Mouse (Mus musculus) intestine, embryonic 15.5 days (tissue): Measurements from ENCODE around the gene Hs2st1. TPM values are rescaled to one million over a fixed set of nuclear protein-coding genes. Genes with fewer than 3 reads are reported as not detected.

ENCODE experiments used
- ATAC-seq: fragments of 200-750 bp; cut with Nextera tagmentation; 2 replicates; pipeline ENCODE4 v1.8.0; 2017; ENCODE audit warnings: moderate TSS enrichment, moderate library complexity
- H3K27ac ChIP-seq: fragments of 300-500 bp; sonication (generic); 2 replicates; pipeline ENCODE4 v1.5.1; 2015; ENCODE audit warnings: mild to moderate bottlenecking, inconsistent platforms
- H3K27me3 ChIP-seq: fragments of 300-500 bp; sonication (generic); replicated peaks from 2 replicates; pipeline ENCODE4 v1.6.1; 2015; ENCODE audit warnings: inconsistent platforms
- H3K36me3 ChIP-seq: fragments of 300-500 bp; sonication (generic); 2 replicates; pipeline ENCODE4 v1.6.1; 2015; ENCODE audit warnings: inconsistent platforms
- H3K4me1 ChIP-seq: fragments of 300-500 bp; sonication (generic); replicated peaks from 2 replicates; pipeline ENCODE4 v1.6.1; 2015; ENCODE audit warnings: inconsistent platforms
- H3K4me2 ChIP-seq: fragments of 300-500 bp; sonication (generic); replicated peaks from 2 replicates; pipeline ENCODE4 v1.6.1; 2015; ENCODE audit warnings: mild to moderate bottlenecking, inconsistent platforms
- H3K4me3 ChIP-seq: fragments of 300-500 bp; sonication (generic); replicated peaks from 2 replicates; pipeline ENCODE4 v1.5.1; 2015; ENCODE audit warnings: inconsistent platforms
- H3K9ac ChIP-seq: fragments of 300-500 bp; sonication (generic); 2 replicates; pipeline ENCODE4 v1.6.1; 2015; ENCODE audit warnings: inconsistent platforms
- H3K9me3 ChIP-seq: fragments of 300-500 bp; sonication (generic); 2 replicates; pipeline ENCODE4 v1.6.1; 2016; ENCODE audit warnings: inconsistent platforms
- WGBS: fragments of 180-500 bp; shearing (Covaris S2); methylation state at CpG from one replicate; pipeline ENCODE4 v1.1.7; 2015; 5-methylcytosine and 5-hydroxymethylcytosine counted together
- polyA plus RNA-seq: library from polyadenylated mRNA; unstranded; fragments of >200 nt; fragmentation: Nextera tagmentation; extraction: Ambion mirVana; gene quantifications from 2 replicates; pipeline ENCODE4 v1.2.1, GENCODE M21; 2015

Hs2st1 gene
- polyA plus RNA-seq, 1 experiment from 2014 or later = 10.3 TPM

GRCm38 (mm10) chr3:144581842-144582241 lies 11.9 kb upstream of the Hs2st1 start:
- Histone ChIP-seq H3K4me3 (no peak overlapping the region), H3K36me3 (peaks cover 5% of the 10 kb centered on the region), H3K4me1 (no peaks in the 10 kb centered on the region), H3K4me2 (no peak overlapping the region), H3K9ac (no peak overlapping the region), H3K27me3 (no peaks in the 10 kb centered on the region), H3K9me3 (no peaks in the 10 kb centered on the region), H3K27ac (no peak overlapping the region)
- ATAC-seq = no peak
- 71% methylated on average over 3 of the region's 3 CpGs for WGBS

GRCm38 (mm10) chr3:144580281-144580680 lies 10.3 kb upstream of the Hs2st1 start:
- H3K4me3 ChIP-seq = no peak overlapping the region
- 81% methylated on average over 7 of the region's 7 CpGs for WGBS
- no peaks in the 10 kb centered on the region for H3K27me3 ChIP-seq
- H3K9me3 ChIP-seq = no peaks in the 10 kb centered on the region
- no peak overlapping the region for H3K4me2 ChIP-seq
- no peak overlapping the region for H3K9ac ChIP-seq
- H3K27ac ChIP-seq = no peak overlapping the region
- H3K36me3 ChIP-seq = peaks cover 5% of the 10 kb centered on the region
- ATAC-seq = no peak
- H3K4me1 ChIP-seq = no peaks in the 10 kb centered on the region

GRCm38 (mm10) chr3:144579796-144580195 lies 9.8 kb upstream of the Hs2st1 start:
- WGBS = 81% methylated on average over 5 of the region's 5 CpGs
- no peak for ATAC-seq
- H3K4me2 ChIP-seq = no peak overlapping the region

GRCm38 (mm10) chr3:144578921-144579320 lies 8.9 kb upstream of the Hs2st1 start:
- no peaks in the 10 kb centered on the region for H3K27me3 ChIP-seq
- 89% methylated on average over 4 of the region's 4 CpGs for WGBS
- H3K9me3 ChIP-seq = no peaks in the 10 kb centered on the region
- ATAC-seq = no peak
- H3K4me1 ChIP-seq = no peaks in the 10 kb centered on the region
- no peak overlapping the region for H3K27ac ChIP-seq
- no peak overlapping the region for H3K4me2 ChIP-seq
- H3K4me3 ChIP-seq = no peak overlapping the region
- H3K36me3 ChIP-seq = peaks cover 5% of the 10 kb centered on the region
- no peak overlapping the region for H3K9ac ChIP-seq

More at GRCm38 (mm10) chr3:144579796-144580195, 9.8 kb upstream of the Hs2st1 start:
- Histone ChIP-seq H3K4me3 (no peak overlapping the region), H3K36me3 (peaks cover 5% of the 10 kb centered on the region), H3K4me1 (no peaks in the 10 kb centered on the region), H3K9me3 (no peaks in the 10 kb centered on the region), H3K27me3 (no peaks in the 10 kb centered on the region), H3K9ac (no peak overlapping the region), H3K27ac (no peak overlapping the region)

GRCm38 (mm10) chr3:144577366-144578340 lies 7.7 kb upstream of the Hs2st1 start:
- Histone ChIP-seq H3K27me3 (no peaks in the 10 kb centered on the region), H3K4me2 (no peak overlapping the region), H3K9me3 (no peaks in the 10 kb centered on the region), H3K36me3 (peaks cover 5% of the 10 kb centered on the region), H3K9ac (no peak overlapping the region), H3K4me3 (no peak overlapping the region), H3K4me1 (no peaks in the 10 kb centered on the region), H3K27ac (no peak overlapping the region)
- WGBS = 57% methylated on average over 10 of the region's 10 CpGs
- ATAC-seq = 0 out of 2 replicates have a peak, but pooled peaks have one; percentile 40

GRCm38 (mm10) chr3:144574256-144574655 lies 4.3 kb upstream of the Hs2st1 start:
- Histone ChIP-seq H3K27ac (no peak overlapping the region), H3K4me1 (peaks cover 6% of the 10 kb centered on the region), H3K9me3 (no peaks in the 10 kb centered on the region), H3K9ac (no peak overlapping the region), H3K27me3 (no peaks in the 10 kb centered on the region), H3K4me3 (no peak overlapping the region), H3K4me2 (no peak overlapping the region), H3K36me3 (no peaks in the 10 kb centered on the region; the same call in 1 of the 2 replicates)
- WGBS = 89% methylated on average over 7 of the region's 7 CpGs
- no peak for ATAC-seq

- Histone ChIP-seq H3K4me2 (peak overlapping the region; percentile 56), H3K4me1 (peaks cover 8% of the 10 kb centered on the region), H3K4me3 (peak overlapping the region; percentile 88), H3K27me3 (no peaks in the 10 kb centered on the region), H3K36me3 (no peaks in the 10 kb centered on the region), H3K9me3 (no peaks in the 10 kb centered on the region), H3K27ac (peak overlapping the region; percentile 91), H3K9ac (peak overlapping the region; percentile 94)
- no peak for ATAC-seq
- under 1% methylated on average over 25 of the region's 25 CpGs for WGBS
Measured at GRCm38 (mm10) chr3:144570816-144571487, 971 bp upstream of the Hs2st1 start.

- ATAC-seq = peak; percentile 39
- Histone ChIP-seq H3K27me3 (no peaks in the 10 kb centered on the region), H3K36me3 (no peaks in the 10 kb centered on the region), H3K9ac (peak overlapping the region; percentile 93), H3K4me2 (peak overlapping the region; percentile 92), H3K4me1 (peaks cover 8% of the 10 kb centered on the region), H3K4me3 (peak overlapping the region; percentile 96), H3K27ac (peak overlapping the region; percentile 86), H3K9me3 (no peaks in the 10 kb centered on the region)
- WGBS = under 1% methylated on average over 47 of the region's 47 CpGs
Measured at GRCm38 (mm10) chr3:144569401-144569971, 495 bp downstream of the Hs2st1 start.

GRCm38 (mm10) chr3:144568861-144569361 lies 1.1 kb downstream of the Hs2st1 start:
- H3K4me1 ChIP-seq = peaks cover 8% of the 10 kb centered on the region
- no peaks in the 10 kb centered on the region for H3K36me3 ChIP-seq
- H3K27me3 ChIP-seq = no peaks in the 10 kb centered on the region
- H3K4me2 ChIP-seq = peak overlapping the region; percentile 92
- no peak for ATAC-seq
- H3K9ac ChIP-seq = peak overlapping the region; percentile 93
- under 1% methylated on average over 21 of the region's 21 CpGs for WGBS
- no peak overlapping the region; the same call in 1 of the 2 replicates for H3K27ac ChIP-seq
- H3K4me3 ChIP-seq = peak overlapping the region; percentile 96
- no peaks in the 10 kb centered on the region for H3K9me3 ChIP-seq

GRCm38 (mm10) chr3:144565212-144565611 lies 4.8 kb downstream of the Hs2st1 start:
- no peaks in the 10 kb centered on the region for H3K9me3 ChIP-seq
- WGBS = 68% methylated on average over 7 of the region's 7 CpGs
- H3K4me1 ChIP-seq = 0 out of 2 replicates have a peak, but pooled peaks cover 3% of the 10 kb centered on the region
- H3K36me3 ChIP-seq = no peaks in the 10 kb centered on the region
- H3K9ac ChIP-seq = no peak overlapping the region
- no peak overlapping the region for H3K4me2 ChIP-seq
- H3K27me3 ChIP-seq = no peaks in the 10 kb centered on the region
- ATAC-seq = no peak
- no peak overlapping the region for H3K27ac ChIP-seq
- no peak overlapping the region for H3K4me3 ChIP-seq

- 85% methylated on average over 7 of the region's 7 CpGs for WGBS
- ATAC-seq = no peak
- H3K27me3 ChIP-seq = no peaks in the 10 kb centered on the region
- no peaks in the 10 kb centered on the region for H3K9me3 ChIP-seq
- H3K36me3 ChIP-seq = no peaks in the 10 kb centered on the region
- H3K4me2 ChIP-seq = no peak overlapping the region
- H3K4me3 ChIP-seq = no peak overlapping the region
- H3K4me1 ChIP-seq = 0 out of 2 replicates have a peak, but pooled peaks cover 5% of the 10 kb centered on the region
- no peak overlapping the region for H3K27ac ChIP-seq
- H3K9ac ChIP-seq = no peak overlapping the region
Measured at GRCm38 (mm10) chr3:144563916-144564315, 6.1 kb downstream of the Hs2st1 start.
